Mouse (Mus musculus) spleen, adult 2 months (tissue): ENCODE results near the gene Gm2a. TPM values are rescaled to one million over a fixed set of nuclear protein-coding genes. Genes with fewer than 3 reads are reported as not detected.
A peak's percentile ranks its signal among the peaks of the same experiment; 100 is the strongest.

ENCODE experiments used
- DNase-seq, 2 experiments: peaks; one replicate each; pipeline versions ENCODE4 v3.0.0 to v3.0.0-alpha.2; 2012 to 2021; ENCODE audit warnings: low spot score in 2 of 2, low read depth in 1 of 2
- H3K27ac ChIP-seq: fragments of 200-500 bp; 2 replicates; pipeline ENCODE4 v1.5.1; 2012; ENCODE audit warnings: low read length, inconsistent platforms; ENCODE audit not compliant: insufficient read depth
- H3K27me3 ChIP-seq: fragments of 200-500 bp; 2 replicates; pipeline ENCODE4 v1.6.1; 2012; ENCODE audit warnings: mild to moderate bottlenecking, moderate library complexity, low read length, inconsistent platforms; ENCODE audit not compliant: control insufficient read depth, insufficient read depth
- H3K36me3 ChIP-seq: fragments of 200-500 bp; 2 replicates; pipeline ENCODE4 v1.6.1; 2012; ENCODE audit warnings: mild to moderate bottlenecking, low read length, inconsistent platforms; ENCODE audit not compliant: control insufficient read depth, insufficient read depth
- H3K4me1 ChIP-seq: fragments of 200-500 bp; 2 replicates; pipeline ENCODE4 v1.6.1; 2011; ENCODE audit warnings: inconsistent platforms; ENCODE audit not compliant: control insufficient read depth, insufficient read depth, insufficient read length
- H3K4me3 ChIP-seq: fragments of 200-500 bp; 2 replicates; pipeline ENCODE4 v1.5.1; 2011; ENCODE audit warnings: mild to moderate bottlenecking, inconsistent platforms; ENCODE audit not compliant: insufficient read depth, insufficient read length; ENCODE audit errors: extremely low read depth
- CTCF ChIP-seq: fragments of 200-500 bp; IDR thresholded peaks from 2 replicates; pipeline ENCODE4 v1.5.1; 2011; ENCODE audit warnings: mild to moderate bottlenecking, inconsistent platforms; ENCODE audit not compliant: insufficient read depth, insufficient read length, insufficient replicate concordance; ENCODE audit errors: extremely low read depth
- POLR2A ChIP-seq: fragments of 200-500 bp; IDR thresholded peaks from 2 replicates; pipeline ENCODE4 v1.6.1; 2011; ENCODE audit warnings: low read depth, low read length, inconsistent platforms
- WGBS: fragments of 180-500 bp; shearing (Covaris S2); methylation state at CpG from one replicate; pipeline ENCODE4 v1.1.7; 2018; 5-methylcytosine and 5-hydroxymethylcytosine counted together
- polyA plus RNA-seq: library from polyadenylated mRNA; depleted of rRNA; stranded (reverse); fragments of >200 nt; gene quantifications from 2 replicates; pipeline ENCODE4 v1.2.3, GENCODE M21; 2012

Gene Gm2a
- polyA plus RNA-seq, 1 experiment, result 98.3 TPM

DNA sequence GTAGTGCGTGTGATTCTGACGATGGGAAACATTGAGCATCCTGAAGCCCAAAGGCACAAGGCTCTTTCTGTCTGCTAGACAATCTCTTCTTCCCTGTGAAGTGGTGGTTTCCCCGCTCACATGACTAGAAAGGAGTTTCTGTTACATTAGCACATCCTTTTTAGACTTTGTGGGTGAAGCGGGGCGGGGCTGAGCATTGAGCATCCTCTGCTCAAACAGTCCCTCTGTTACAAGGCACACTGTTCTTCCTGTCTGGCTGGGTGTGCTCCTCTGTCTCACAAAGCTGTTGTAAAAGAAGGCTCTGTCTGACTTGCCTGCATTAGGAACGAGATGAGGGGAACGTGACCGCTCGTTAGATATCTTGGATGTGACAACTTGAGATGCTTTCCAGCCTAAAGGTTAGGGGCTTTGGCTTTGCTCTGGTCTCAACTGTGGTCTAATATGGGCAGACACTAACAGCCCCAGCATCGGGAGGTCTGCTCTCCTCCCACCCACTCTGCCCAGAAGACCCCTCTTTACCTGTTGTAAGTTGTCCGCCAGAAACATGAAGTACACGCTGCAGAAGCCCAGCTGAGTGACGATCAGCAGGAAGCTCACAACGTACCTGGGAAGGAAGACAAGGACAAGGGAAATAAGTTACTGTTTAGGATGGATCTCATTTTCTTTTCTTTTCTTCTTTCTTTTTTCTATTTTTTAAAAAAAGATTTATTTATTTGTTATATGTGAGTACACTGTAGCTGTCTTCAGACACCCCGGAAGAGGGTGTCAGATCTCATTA lies 39.0 kb downstream of the Gm2a start:
- peak; percentile 85 to 90 for DNase-seq
- WGBS, result 22% methylated on average over 15 of the region's 15 CpGs
- Histone ChIP-seq H3K4me3 (peak overlapping the region; percentile 36), H3K27me3 (no peaks in the 10 kb centered on the region), H3K36me3 (no peaks in the 10 kb centered on the region), H3K27ac (peak overlapping the region; percentile 93), H3K4me1 (peaks cover 5% of the 10 kb centered on the region; the same call in 1 of the 2 replicates)
- peak; percentile 91 for TF ChIP-seq POLR2A
- no peak for TF ChIP-seq CTCF

DNA sequence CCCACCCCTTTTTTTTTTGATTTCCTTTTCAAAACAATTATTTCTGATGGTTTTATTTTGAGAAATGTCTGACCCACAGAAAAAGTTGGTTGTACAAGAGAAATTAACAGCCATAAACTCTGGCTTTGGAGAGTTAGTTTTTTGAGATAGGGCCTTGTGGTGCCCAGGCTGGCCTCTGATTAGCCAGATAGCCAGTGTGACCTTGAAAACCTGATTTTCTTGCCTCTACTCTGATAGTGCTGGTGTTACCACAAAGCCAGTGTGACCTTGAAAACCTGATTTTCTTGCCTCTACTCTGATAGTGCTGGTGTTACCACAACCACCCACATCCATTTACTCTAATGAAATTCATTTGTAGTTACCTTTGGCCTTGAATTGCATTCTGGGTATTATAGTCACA lies 39.7 kb downstream of the Gm2a start:
- no peak for DNase-seq
- Histone ChIP-seq H3K27ac (peak overlapping the region; percentile 37; the same call in 1 of the 2 replicates), H3K36me3 (no peaks in the 10 kb centered on the region), H3K27me3 (no peaks in the 10 kb centered on the region), H3K4me1 (peaks cover 5% of the 10 kb centered on the region; the same call in 1 of the 2 replicates), H3K4me3 (no peak overlapping the region)
- TF ChIP-seq CTCF (no peak), POLR2A (no peak)

DNA sequence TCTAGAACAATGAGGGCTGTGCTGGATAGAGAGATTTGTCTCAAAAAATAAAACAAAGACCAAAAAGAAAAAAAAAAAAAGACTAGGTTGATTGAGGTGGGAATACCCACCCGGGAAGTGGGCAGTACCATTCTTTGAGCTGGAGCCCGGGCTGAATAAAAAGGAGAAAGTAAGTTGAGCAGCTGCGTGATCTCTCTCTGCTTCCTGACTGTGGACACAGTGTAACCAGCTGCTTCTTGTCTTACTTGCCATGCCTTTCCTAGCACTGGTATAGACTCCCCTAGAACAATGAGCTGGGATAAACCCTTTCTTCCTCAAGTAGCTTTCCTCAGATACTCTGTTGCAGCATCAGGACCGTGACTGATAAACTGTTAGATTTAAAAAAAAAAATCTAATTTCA lies 43.6 kb downstream of the Gm2a start:
- H3K27me3 ChIP-seq, result no peaks in the 10 kb centered on the region
- peaks cover 2% of the 10 kb centered on the region; the same call in 1 of the 2 replicates for H3K4me1 ChIP-seq
- no peak for DNase-seq
- no peaks in the 10 kb centered on the region for H3K36me3 ChIP-seq
- TF ChIP-seq POLR2A, result no peak
- no peak for TF ChIP-seq CTCF
- no peak overlapping the region for H3K4me3 ChIP-seq
- no peak overlapping the region for H3K27ac ChIP-seq
- 72% methylated on average over 4 of the region's 4 CpGs for WGBS

DNA sequence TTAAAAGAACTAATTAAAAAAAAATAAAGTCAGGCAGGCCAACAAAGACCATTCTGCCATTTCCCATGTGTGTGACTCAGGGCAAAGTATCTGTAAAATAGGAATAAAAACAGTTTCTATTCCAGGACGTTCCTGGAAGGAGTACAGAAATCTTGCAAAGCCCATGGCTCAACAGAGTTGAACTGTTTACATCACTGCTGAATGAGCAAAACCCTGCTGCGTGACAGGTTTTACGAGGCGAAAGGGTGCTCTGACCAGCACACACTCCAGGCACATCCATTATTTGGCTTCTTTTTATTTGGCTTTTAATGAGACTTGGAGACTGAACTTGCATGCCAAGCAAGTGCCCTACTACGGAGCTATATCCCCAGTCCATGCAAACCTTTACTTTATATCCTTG lies 46.1 kb downstream of the Gm2a start:
- DNase-seq, result no peak
- Histone ChIP-seq H3K36me3 (no peaks in the 10 kb centered on the region), H3K27me3 (no peaks in the 10 kb centered on the region), H3K4me1 (peaks cover 11% of the 10 kb centered on the region; the same call in 1 of the 2 replicates), H3K27ac (no peak overlapping the region), H3K4me3 (no peak overlapping the region)
- TF ChIP-seq POLR2A (no peak), CTCF (no peak)
- 90% methylated on average over 5 of the region's 5 CpGs for WGBS

GRCm38 (mm10) chr11:55146855-55147254 lies 48.9 kb downstream of the Gm2a start:
- no peak for DNase-seq

DNA sequence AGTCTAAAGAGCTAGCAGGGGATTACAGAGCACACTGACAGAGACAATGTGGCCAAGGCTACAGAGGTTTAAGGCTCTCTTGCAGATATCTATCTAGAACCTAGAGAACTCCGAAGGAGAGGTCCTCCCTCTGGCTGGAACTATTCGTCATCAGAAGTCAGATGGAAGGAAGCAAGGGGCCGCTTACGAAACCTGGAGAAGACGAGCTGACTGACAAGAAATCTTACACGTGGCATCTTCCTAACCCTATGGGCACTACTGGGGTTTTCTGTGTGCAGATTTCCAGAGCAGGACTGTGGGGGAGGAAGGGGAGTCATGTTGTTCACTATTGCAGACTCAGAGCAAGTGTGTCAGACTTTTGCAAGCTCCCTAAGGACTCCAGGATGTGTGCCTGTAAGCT lies 49.5 kb downstream of the Gm2a start:
- TF ChIP-seq CTCF (no peak), POLR2A (no peak)
- 58% methylated on average over 6 of the region's 6 CpGs for WGBS
- Histone ChIP-seq H3K4me3 (no peak overlapping the region), H3K4me1 (peaks cover 11% of the 10 kb centered on the region; the same call in 1 of the 2 replicates), H3K36me3 (no peaks in the 10 kb centered on the region), H3K27ac (0 out of 2 replicates have a peak overlapping the region, but pooled peaks have one; percentile 8), H3K27me3 (no peaks in the 10 kb centered on the region)
- no peak for DNase-seq

More at GRCm38 (mm10) chr11:55146855-55147254, 48.9 kb downstream of the Gm2a start:
- TF ChIP-seq CTCF (no peak), POLR2A (no peak)
- 91% methylated on average over 1 of the region's 1 CpGs for WGBS
- Histone ChIP-seq H3K36me3 (no peaks in the 10 kb centered on the region), H3K4me3 (no peak overlapping the region), H3K27me3 (no peaks in the 10 kb centered on the region), H3K27ac (no peak overlapping the region), H3K4me1 (peaks cover 11% of the 10 kb centered on the region; the same call in 1 of the 2 replicates)

GRCm38 (mm10) chr11:55148461-55148860 lies 50.5 kb downstream of the Gm2a start:
- WGBS, result 37% methylated on average over 4 of the region's 4 CpGs
- Histone ChIP-seq H3K27ac (peak overlapping the region; percentile 4; the same call in 1 of the 2 replicates), H3K27me3 (no peaks in the 10 kb centered on the region), H3K4me1 (peaks cover 11% of the 10 kb centered on the region; the same call in 1 of the 2 replicates), H3K4me3 (no peak overlapping the region), H3K36me3 (no peaks in the 10 kb centered on the region)
- no peak for TF ChIP-seq POLR2A
- TF ChIP-seq CTCF, result no peak
- no peak for DNase-seq
